Mouse (Mus musculus) kidney, adult 2 months (tissue): ENCODE measurements around the gene Tgfbr1. TPM values are rescaled to one million over a fixed set of nuclear protein-coding genes. Genes with fewer than 3 reads are reported as not detected.

Experiments
- DNase-seq: peaks from one replicate; pipeline ENCODE4 v3.0.0; 2021
- H3K27ac ChIP-seq: fragments of 200-500 bp; 2 replicates; pipeline ENCODE4 v1.5.1; 2012; ENCODE audit warnings: low read depth, low read length, control low read depth, inconsistent platforms; ENCODE audit not compliant: insufficient read depth
- H3K27me3 ChIP-seq: fragments of 200-500 bp; replicated peaks from 2 replicates; pipeline ENCODE4 v1.6.1; 2012; ENCODE audit warnings: mild to moderate bottlenecking, moderate library complexity, low read length, inconsistent platforms; ENCODE audit not compliant: control insufficient read depth, insufficient read depth
- H3K36me3 ChIP-seq: fragments of 200-500 bp; 2 replicates; pipeline ENCODE4 v1.6.1; 2012; ENCODE audit warnings: mild to moderate bottlenecking, moderate library complexity, low read length, inconsistent platforms; ENCODE audit not compliant: control insufficient read depth, insufficient read depth
- H3K4me1 ChIP-seq: fragments of 200-500 bp; 2 replicates; pipeline ENCODE4 v1.6.1; 2011; ENCODE audit warnings: low read length; ENCODE audit not compliant: control insufficient read depth, insufficient read depth
- H3K4me3 ChIP-seq: fragments of 200-500 bp; 2 replicates; pipeline ENCODE4 v1.5.1; 2011; ENCODE audit warnings: mild to moderate bottlenecking, low read depth, low read length, control low read depth; ENCODE audit not compliant: insufficient read depth
- CTCF ChIP-seq: fragments of 200-500 bp; conservative IDR thresholded peaks from 2 replicates; pipeline ENCODE4 v1.5.1; 2011; ENCODE audit warnings: low read depth, mild to moderate bottlenecking, control low read depth, low read length, moderate library complexity, mixed read lengths; ENCODE audit not compliant: insufficient read depth, insufficient read length
- POLR2A ChIP-seq: fragments of 200-500 bp; IDR thresholded peaks from one replicate; pipeline ENCODE4 v1.6.1; 2011; ENCODE audit warnings: low read depth, low read length, control low read depth
- WGBS: fragments of 180-500 bp; shearing (Covaris S2); methylation state at CpG from one replicate; pipeline ENCODE4 v1.1.7; 2018; 5-methylcytosine and 5-hydroxymethylcytosine counted together
- polyA plus RNA-seq: library from polyadenylated mRNA; depleted of rRNA; stranded (reverse); fragments of >200 nt; gene quantifications from 2 replicates; pipeline ENCODE4 v1.2.3, GENCODE M21; 2012

Tgfbr1 gene
- polyA plus RNA-seq, 1 experiment = 10.8 TPM

DNA sequence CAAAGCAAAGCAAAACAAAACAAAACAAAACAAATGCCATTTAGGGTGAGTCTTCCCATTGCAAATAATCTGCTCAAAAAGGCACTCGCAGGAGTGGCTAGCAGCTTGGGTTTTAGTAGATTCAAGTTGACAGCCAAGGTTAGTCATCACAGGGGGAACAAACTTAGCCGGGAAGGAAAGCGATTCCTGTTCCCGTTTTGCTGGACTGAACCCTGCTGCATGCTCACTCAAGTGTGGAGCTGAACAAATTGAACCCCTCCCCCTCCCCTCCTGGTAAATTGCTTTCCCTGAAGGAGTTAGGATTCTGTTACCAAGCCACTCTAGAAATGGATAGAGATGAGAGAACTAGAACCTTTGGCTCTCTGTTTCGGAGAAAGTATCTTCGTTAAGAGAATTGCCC, 3.3 kb upstream of the Tgfbr1 start:
- no peak for TF ChIP-seq POLR2A
- no peak for TF ChIP-seq CTCF
- Histone ChIP-seq H3K27me3 (no peaks in the 10 kb centered on the region), H3K36me3 (no peaks in the 10 kb centered on the region), H3K27ac (peak overlapping the region; percentile 58), H3K4me1 (peaks cover 4% of the 10 kb centered on the region; the same call in 1 of the 2 replicates), H3K4me3 (no peak overlapping the region)
- peak; percentile 80 for DNase-seq
- 21% methylated on average over 6 of the region's 6 CpGs for WGBS

DNA sequence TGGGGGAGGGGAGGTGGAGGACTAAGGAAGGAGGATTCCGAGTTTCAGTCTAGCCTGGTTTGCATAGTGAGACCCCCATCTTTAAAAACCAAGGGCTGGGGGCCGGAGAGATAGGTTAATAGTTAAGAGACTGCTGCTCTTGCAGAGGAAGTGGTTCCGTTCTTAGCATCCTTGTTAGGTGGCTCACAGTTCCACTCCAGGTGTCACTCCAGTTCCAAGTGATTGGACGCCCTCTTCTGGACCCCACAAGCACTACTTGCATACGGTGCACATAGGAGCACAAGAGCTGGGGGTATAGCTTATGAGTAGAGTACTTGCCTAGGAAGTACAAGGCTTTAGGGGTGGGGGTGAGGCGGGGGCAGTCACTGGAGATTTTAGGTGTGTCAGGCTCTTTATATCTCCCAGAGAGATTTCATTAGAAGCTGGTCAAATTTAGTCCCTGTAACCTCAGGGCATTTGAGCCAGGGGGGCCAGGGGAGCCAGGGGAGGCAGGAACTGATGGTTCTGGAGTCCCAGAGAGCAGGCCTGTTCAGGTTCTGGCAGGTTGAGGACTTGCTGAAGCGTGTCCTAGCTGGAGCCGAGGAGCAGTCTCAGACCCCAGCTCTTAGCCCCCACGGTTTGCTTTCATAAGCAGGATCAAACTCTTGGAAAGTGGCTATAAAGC, 1.5 kb upstream of the Tgfbr1 start:
- H3K4me3 ChIP-seq = no peak overlapping the region; the same call in 1 of the 2 replicates
- H3K27me3 ChIP-seq = no peaks in the 10 kb centered on the region
- H3K36me3 ChIP-seq = no peaks in the 10 kb centered on the region
- H3K27ac ChIP-seq = peak overlapping the region; percentile 30; the same call in 1 of the 2 replicates
- DNase-seq = peak; percentile 64
- H3K4me1 ChIP-seq = peaks cover 4% of the 10 kb centered on the region; the same call in 1 of the 2 replicates
- TF ChIP-seq POLR2A (no peak), CTCF (peak; percentile 60)
- 23% methylated on average over 9 of the region's 9 CpGs for WGBS

DNA sequence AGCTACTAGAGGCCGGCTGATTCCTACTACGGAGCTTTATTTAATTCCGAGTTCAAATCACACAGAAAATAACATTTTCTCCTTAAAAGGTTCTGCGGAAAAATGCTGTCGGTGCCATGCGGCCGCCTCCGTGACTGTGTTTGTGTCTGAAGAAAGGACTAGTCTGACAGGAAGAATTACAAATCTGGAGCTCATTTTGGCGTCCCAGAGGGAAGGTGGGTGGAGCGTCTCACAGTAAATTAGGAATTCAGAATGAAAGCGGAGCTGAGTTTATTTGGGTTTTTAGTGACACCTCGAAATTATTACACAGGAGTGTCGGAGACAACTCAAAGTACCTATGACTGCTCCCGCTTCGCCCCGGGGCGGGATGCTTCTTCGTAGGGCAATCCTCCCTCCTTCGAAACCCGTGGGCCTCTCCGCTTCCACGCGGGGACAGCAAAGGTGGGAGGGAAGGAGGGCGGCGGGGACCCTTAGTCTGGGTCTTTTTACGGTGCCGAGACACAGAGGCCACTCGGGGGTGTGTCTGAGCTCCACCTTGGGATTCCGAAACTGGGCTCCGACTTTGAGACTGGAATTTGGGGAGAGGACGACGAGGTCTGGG, 861 bp upstream of the Tgfbr1 start:
- Histone ChIP-seq H3K36me3 (no peaks in the 10 kb centered on the region), H3K4me1 (peaks cover 4% of the 10 kb centered on the region; the same call in 1 of the 2 replicates), H3K27me3 (no peaks in the 10 kb centered on the region), H3K27ac (peak overlapping the region; percentile 30), H3K4me3 (peak overlapping the region; percentile 87)
- peak; percentile 70 for DNase-seq
- WGBS = 1% methylated on average over 32 of the region's 32 CpGs
- TF ChIP-seq POLR2A = no peak
- TF ChIP-seq CTCF = no peak

DNA sequence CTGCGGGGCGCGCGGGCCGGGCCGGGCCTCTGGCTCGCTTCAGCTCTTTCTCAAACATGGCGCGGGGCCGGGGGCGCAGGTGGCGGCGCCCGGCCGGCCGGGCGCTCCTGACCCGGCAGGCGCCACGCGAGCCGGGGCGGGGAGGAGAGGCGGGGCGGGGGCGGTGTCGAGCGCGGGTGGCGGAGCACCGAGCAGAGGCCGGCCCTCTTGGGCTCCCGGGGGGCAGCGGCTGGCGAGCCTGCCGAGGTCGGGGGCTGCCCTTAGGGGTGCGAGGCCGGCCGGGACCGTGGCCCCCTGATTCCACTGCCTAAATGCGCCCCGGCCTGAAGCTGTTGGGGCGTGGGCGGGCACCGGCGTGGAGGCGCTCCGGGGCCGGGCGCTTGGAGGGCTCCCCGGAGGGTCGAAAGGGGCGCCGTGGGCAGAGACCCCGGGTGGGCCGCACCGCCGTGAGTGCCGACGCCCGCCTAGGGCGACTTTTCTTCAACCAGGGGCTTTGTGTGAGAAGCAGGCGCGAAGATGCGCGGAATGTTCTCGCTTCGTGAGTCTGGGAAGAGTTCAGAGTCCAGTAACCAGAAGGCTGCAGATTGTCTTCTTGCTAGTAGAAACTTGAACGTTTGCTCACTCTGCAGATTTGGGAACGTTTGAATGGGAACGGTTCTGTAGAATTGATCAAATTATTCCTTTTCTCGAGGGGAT, 542 bp downstream of the Tgfbr1 start:
- peak; percentile 82 for DNase-seq
- WGBS = 1% methylated on average over 65 of the region's 73 CpGs

DNA sequence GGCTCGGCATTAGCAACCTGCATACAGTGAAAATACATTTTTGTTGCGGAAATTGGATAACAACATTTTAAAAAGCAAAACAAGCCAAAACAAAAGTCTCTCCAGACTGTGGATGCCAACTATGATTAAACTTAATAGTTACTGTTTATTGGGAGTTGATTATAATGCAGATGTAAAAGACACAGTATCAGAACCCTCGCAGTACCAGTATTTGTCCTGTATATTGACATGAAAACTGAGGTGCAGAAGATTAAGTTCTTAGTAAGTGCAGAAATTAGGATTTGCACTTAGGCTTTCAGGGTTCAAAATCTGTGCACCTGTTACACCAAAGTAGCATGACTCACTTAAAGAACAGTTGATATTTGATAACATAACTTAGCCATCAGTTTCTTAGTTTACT, 1.3 kb downstream of the Tgfbr1 start:
- Histone ChIP-seq H3K27me3 (no peaks in the 10 kb centered on the region), H3K4me3 (no peak overlapping the region), H3K4me1 (peaks cover 7% of the 10 kb centered on the region; the same call in 1 of the 2 replicates), H3K36me3 (no peaks in the 10 kb centered on the region), H3K27ac (no peak overlapping the region)
- DNase-seq = no peak
- no peak for TF ChIP-seq POLR2A
- 39% methylated on average over 3 of the region's 3 CpGs for WGBS

More for the DNA sequence above, 542 bp downstream of the Tgfbr1 start:
- no peaks in the 10 kb centered on the region for H3K36me3 ChIP-seq
- peak overlapping the region; percentile 92 for H3K4me3 ChIP-seq
- peaks cover 4% of the 10 kb centered on the region; the same call in 1 of the 2 replicates for H3K4me1 ChIP-seq
- H3K27me3 ChIP-seq = no peaks in the 10 kb centered on the region
- peak overlapping the region; percentile 86 for H3K27ac ChIP-seq
- no peak for TF ChIP-seq CTCF
- TF ChIP-seq POLR2A = no peak

DNA sequence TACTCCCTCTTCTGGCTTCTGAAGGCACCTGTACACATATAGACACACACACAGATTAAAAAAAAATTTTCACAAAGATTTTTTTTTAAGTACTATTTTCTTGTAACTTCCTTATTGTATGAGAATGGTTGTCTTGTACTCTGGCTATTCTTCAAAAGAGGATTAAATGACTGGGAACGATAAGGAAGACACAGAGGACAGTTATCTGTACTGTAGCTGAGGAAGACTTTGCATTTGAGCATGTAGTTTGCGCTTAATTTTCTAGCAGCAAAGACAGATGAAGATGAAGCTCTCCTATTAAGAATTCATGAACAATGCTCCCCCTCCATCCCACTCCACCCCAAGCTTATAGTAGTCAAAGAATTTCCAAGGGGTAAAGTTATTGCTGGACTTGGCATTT, 9.6 kb downstream of the Tgfbr1 start:
- 85% methylated on average over 2 of the region's 2 CpGs for WGBS
- no peaks in the 10 kb centered on the region for H3K27me3 ChIP-seq
- no peaks in the 10 kb centered on the region for H3K36me3 ChIP-seq
- no peak for DNase-seq
- H3K27ac ChIP-seq = no peak overlapping the region
- TF ChIP-seq CTCF (no peak), POLR2A (no peak)
- no peak overlapping the region for H3K4me3 ChIP-seq
- H3K4me1 ChIP-seq = peaks cover 10% of the 10 kb centered on the region; the same call in 1 of the 2 replicates

DNA sequence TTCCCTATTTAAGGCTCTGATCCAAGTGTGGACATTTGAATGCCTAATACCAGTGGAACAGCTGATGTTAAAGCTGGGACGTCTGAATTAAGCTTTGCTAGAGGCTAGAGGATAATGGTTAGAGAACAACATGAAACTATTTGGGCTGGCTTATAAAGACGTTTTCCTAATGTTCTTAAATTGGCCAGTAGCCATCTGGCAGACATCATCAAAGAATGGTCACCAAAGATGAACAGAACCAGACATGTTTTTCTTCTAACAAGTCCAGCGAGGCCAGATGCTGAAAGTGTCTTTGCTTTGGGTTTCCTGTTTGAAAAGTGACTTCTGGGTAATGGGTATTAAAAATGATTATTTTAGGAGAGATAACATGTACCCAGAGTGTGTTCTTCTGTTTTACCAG, 10.1 kb downstream of the Tgfbr1 start:
- no peaks in the 10 kb centered on the region for H3K27me3 ChIP-seq
- TF ChIP-seq CTCF = no peak
- TF ChIP-seq POLR2A = no peak
- WGBS = 24% methylated on average over 3 of the region's 3 CpGs
- no peak overlapping the region for H3K27ac ChIP-seq
- peaks cover 10% of the 10 kb centered on the region; the same call in 1 of the 2 replicates for H3K4me1 ChIP-seq
- DNase-seq = peak; percentile 33
- H3K4me3 ChIP-seq = no peak overlapping the region
- H3K36me3 ChIP-seq = no peaks in the 10 kb centered on the region
